ENCODE assay signal across 8 mouse cellular contexts in genomic region chr19:24453379-24453778, GRCm38 (mm10). TPM values are rescaled to one million over a fixed set of nuclear protein-coding genes. Genes with fewer than 3 reads are reported as not detected.
DNase-seq lines count a peak whose midpoint lies in the region; ATAC-seq and TF ChIP-seq lines count a peak whose summit lies in the region.

No protein-coding gene starts in this region.

- no peak for TF ChIP-seq CTCF in cerebellum, adult 2 months (IDR thresholded peaks at IDR 0.05; ENCODE audit: borderline replicate concordance, insufficient read depth, low read depth, low read length)
- TF ChIP-seq CTCF in intestine, postnatal 0 days (IDR thresholded peaks at IDR 0.05; ENCODE audit: low read depth): no peak
- TF ChIP-seq CTCF in thymus, adult 2 months (IDR thresholded peaks at IDR 0.05; ENCODE audit: borderline replicate concordance, control insufficient read depth, extremely low read depth, insufficient read depth, low read length, poor library complexity): no peak

- H3K9ac ChIP-seq in intestine, postnatal 0 days (ENCODE audit: low read depth, low read length): no peak overlapping the region

- no peak for TF ChIP-seq POLR2A in cerebellum, adult 2 months (IDR thresholded peaks at IDR 0.05; ENCODE audit: borderline replicate concordance, insufficient read depth, low read length)
- no peak for TF ChIP-seq POLR2A in thymus, adult 2 months (IDR thresholded peaks at IDR 0.05; ENCODE audit: control insufficient read depth, extremely low read depth, insufficient read depth, low read length, poor library complexity)

- ATAC-seq in intestine, postnatal 0 days: no peak

- H3K27ac ChIP-seq in cerebellum, adult 2 months (ENCODE audit: insufficient read depth, low read length): no peak overlapping the region
- H3K27ac ChIP-seq in intestine, postnatal 0 days (ENCODE audit: low read depth, low read length): peak overlapping the region; percentile 22; the same call in 1 of the 2 replicates
- H3K27ac ChIP-seq in thymus, adult 2 months (ENCODE audit: control insufficient read depth, insufficient read depth, low read length): no peak overlapping the region

- no peaks in the 10 kb centered on the region for H3K36me3 ChIP-seq in intestine, postnatal 0 days (ENCODE audit: control insufficient read depth, insufficient read depth)
- no peaks in the 10 kb centered on the region for H3K36me3 ChIP-seq in thymus, adult 2 months (ENCODE audit: control insufficient read depth, insufficient read depth, low read length)

- WGBS in cerebellum, adult 2 months: 22% methylated on average over 13 of the region's 13 CpGs
- 37% methylated on average over 13 of the region's 13 CpGs for WGBS in intestine, postnatal 0 days
- WGBS in thymus, adult 2 months: 94% methylated on average over 13 of the region's 13 CpGs

- H3K9me3 ChIP-seq in intestine, postnatal 0 days (ENCODE audit: control insufficient read depth): no peaks in the 10 kb centered on the region

- peaks cover 27% of the 10 kb centered on the region for H3K4me1 ChIP-seq in cerebellum, adult 2 months (ENCODE audit: control insufficient read depth, insufficient read depth, low read length)
- H3K4me1 ChIP-seq in intestine, postnatal 0 days (replicated peaks; ENCODE audit: control insufficient read depth, insufficient read depth, low read length): peaks cover 7% of the 10 kb centered on the region
- H3K4me1 ChIP-seq in thymus, adult 2 months (replicated peaks; ENCODE audit: control insufficient read depth, insufficient read depth, low read length): peaks cover 5% of the 10 kb centered on the region; the same call in 1 of the 2 replicates

- DNase-seq in cerebellum, adult 2 months: peak; percentile 31 to 37
- no peak for DNase-seq in cerebellum, adult 9-11 months
- peak; percentile 19 to 53 for DNase-seq in right cerebral cortex, adult 2 months (ENCODE audit: low spot score in 2 of 2)
- no peak for DNase-seq in right cerebral cortex, postnatal 4 days
- no peak for DNase-seq in thymus, adult 2 months
- DNase-seq in layer of hippocampus, adult 9-10 months (ENCODE audit: low spot score): no peak
- no peak for DNase-seq in urinary bladder, postnatal 14 days (ENCODE audit: low spot score)

- no peaks in the 10 kb centered on the region for H3K27me3 ChIP-seq in cerebellum, adult 2 months (ENCODE audit: control insufficient read depth, insufficient read depth, low read length)
- H3K27me3 ChIP-seq in intestine, postnatal 0 days (replicated peaks; ENCODE audit: control insufficient read depth, insufficient read depth, low read length): no peaks in the 10 kb centered on the region
- H3K27me3 ChIP-seq in thymus, adult 2 months (ENCODE audit: control insufficient read depth, insufficient read depth, low read length): no peaks in the 10 kb centered on the region

- peak overlapping the region; percentile 26 for H3K4me3 ChIP-seq in cerebellum, adult 2 months (replicated peaks; ENCODE audit: insufficient read depth, low read depth, low read length)
- H3K4me3 ChIP-seq in intestine, postnatal 0 days (ENCODE audit: low read depth, low read length): no peak overlapping the region
- no peak overlapping the region for H3K4me3 ChIP-seq in thymus, adult 2 months (ENCODE audit: control insufficient read depth, insufficient read depth, low read length)

- peak overlapping the region; percentile 50 for H3K4me2 ChIP-seq in intestine, postnatal 0 days (replicated peaks; ENCODE audit: low read depth)

RNA-seq across cellular contexts. Expression of gene Fam122a, which starts 23.8 kb away (rescaled TPM):
- polyA plus RNA-seq in cerebellum, adult 2 months (2012; rRNA removed): 25.1 and 27.2 TPM in 2 replicates
- polyA plus RNA-seq in intestine, postnatal 0 days (2015; fragmentation: Nextera tagmentation; extraction: Ambion mirVana): 40.5 and 45.0 TPM in 2 replicates
- polyA plus RNA-seq in thymus, adult 2 months (2012; rRNA removed): 34.3 and 44.7 TPM in 2 replicates

Comparison
In these comparisons a context has a peak if more than half of its experiments do, and no peak if none do; other contexts are left out.
1. DNase-seq: peak in cerebellum, adult 2 months (2 of 2) and right cerebral cortex, adult 2 months (2 of 2); none in cerebellum, adult 9-11 months (single experiment), right cerebral cortex, postnatal 4 days (single experiment), thymus, adult 2 months (single experiment), layer of hippocampus, adult 9-10 months (single experiment) and urinary bladder, postnatal 14 days (single experiment).